Mouse (Mus musculus): ENCODE data around the gene Tpcn2.

The Tpcn2 gene

GRCm38 (mm10) chr7:145299562-145300320 lies 15.9 kb upstream of the Tpcn2 start:
- no peak for DNase-seq (ENCODE audit: low spot score in 2 of 2)

- DNase-seq (ENCODE audit: low spot score in 2 of 2), result no peak
Observed at GRCm38 (mm10) chr7:145298666-145299490, 15.1 kb upstream of the Tpcn2 start.

GRCm38 (mm10) chr7:145293859-145294258 lies 10.0 kb upstream of the Tpcn2 start:
- no peak for DNase-seq (ENCODE audit: low spot score in 2 of 2)

- DNase-seq (ENCODE audit: low spot score in 2 of 2), result no peak
Observed at GRCm38 (mm10) chr7:145292726-145293125, 8.9 kb upstream of the Tpcn2 start.

- no peak for DNase-seq (ENCODE audit: low spot score in 2 of 2)
Observed at GRCm38 (mm10) chr7:145291847-145292246, 8.0 kb upstream of the Tpcn2 start.

GRCm38 (mm10) chr7:145289302-145289701 lies 5.5 kb upstream of the Tpcn2 start:
- no peak for DNase-seq (ENCODE audit: low spot score in 2 of 2)

- no peak for DNase-seq (ENCODE audit: low spot score in 2 of 2)
Observed at GRCm38 (mm10) chr7:145287410-145287809, 3.6 kb upstream of the Tpcn2 start.

- no peak for DNase-seq (ENCODE audit: low spot score in 2 of 2)
Observed at GRCm38 (mm10) chr7:145285476-145285875, 1.7 kb upstream of the Tpcn2 start.

GRCm38 (mm10) chr7:145284293-145284692 lies 482 bp upstream of the Tpcn2 start:
- DNase-seq (ENCODE audit: low spot score in 2 of 2), result no peak

GRCm38 (mm10) chr7:145283041-145283440 lies 770 bp downstream of the Tpcn2 start:
- DNase-seq (ENCODE audit: low spot score in 2 of 2), result no peak

- DNase-seq (ENCODE audit: low spot score in 2 of 2), result no peak
Observed at GRCm38 (mm10) chr7:145281396-145281795, 2.4 kb downstream of the Tpcn2 start.

- no peak for DNase-seq (ENCODE audit: low spot score in 2 of 2)
Observed at GRCm38 (mm10) chr7:145275488-145275887, 8.3 kb downstream of the Tpcn2 start.

- no peak for DNase-seq (ENCODE audit: low spot score in 2 of 2)
Observed at GRCm38 (mm10) chr7:145270955-145271354, 12.9 kb downstream of the Tpcn2 start.

GRCm38 (mm10) chr7:145268890-145269289 lies 14.9 kb downstream of the Tpcn2 start:
- no peak for DNase-seq (ENCODE audit: low spot score in 2 of 2)

- DNase-seq (ENCODE audit: low spot score in 2 of 2), result no peak
Observed at GRCm38 (mm10) chr7:145266011-145266410, 17.8 kb downstream of the Tpcn2 start.

- DNase-seq (ENCODE audit: low spot score in 2 of 2), result no peak
Observed at GRCm38 (mm10) chr7:145264202-145264601, 19.6 kb downstream of the Tpcn2 start.

GRCm38 (mm10) chr7:145256092-145256491 lies 27.7 kb downstream of the Tpcn2 start:
- no peak for DNase-seq (ENCODE audit: low spot score in 2 of 2)

GRCm38 (mm10) chr7:145253986-145254630 lies 29.7 kb downstream of the Tpcn2 start:
- no peak for DNase-seq (ENCODE audit: low spot score in 2 of 2)

- DNase-seq (ENCODE audit: low spot score in 2 of 2), result peak in 1 of 2 experiments; percentile 74
Observed at GRCm38 (mm10) chr7:145252715-145253476, 30.9 kb downstream of the Tpcn2 start.

- DNase-seq (ENCODE audit: low spot score in 2 of 2), result no peak
Observed at GRCm38 (mm10) chr7:145250225-145250624, 33.6 kb downstream of the Tpcn2 start.

- DNase-seq (ENCODE audit: low spot score in 2 of 2), result no peak
Observed at GRCm38 (mm10) chr7:145248911-145249310, 34.9 kb downstream of the Tpcn2 start.
